ENCODE assay signal across 26 mouse cellular contexts in the genomic region with DNA sequence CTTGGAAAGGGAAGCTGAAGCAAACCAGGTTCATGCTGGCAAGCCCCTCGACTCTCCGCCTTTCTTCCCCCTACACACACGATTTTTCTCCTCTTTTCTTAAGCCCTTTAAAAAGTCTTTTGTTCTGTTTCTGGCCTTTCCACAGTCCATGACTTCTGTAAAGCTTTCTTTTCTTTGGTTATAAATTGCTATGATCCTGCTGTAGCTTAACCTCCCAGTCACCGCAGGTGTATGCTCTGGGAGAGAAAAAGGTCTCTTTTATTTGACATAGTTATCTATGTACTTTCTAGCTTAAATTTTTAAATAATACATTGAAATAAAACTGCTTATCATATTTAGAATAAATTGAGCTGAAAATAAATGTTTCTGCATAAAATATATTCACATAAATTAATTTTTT.
DNase-seq lines count a peak whose midpoint lies in the region; ATAC-seq and TF ChIP-seq lines count a peak whose summit lies in the region.
"Had no signal": no experiment of that assay in that cellular context is flagged by ENCODE, and none has a peak within 500 bp of the region (broad histone marks: within the 10 kb centered on the region; RNA-seq: fewer than 3 reads in every experiment).

No protein-coding gene starts in this region.

- no peaks in the 10 kb centered on the region for H3K4me1 ChIP-seq in forebrain, embryonic 13.5 days
- H3K4me1 ChIP-seq in forebrain, postnatal 0 days (ENCODE audit: insufficient read depth), result no peaks in the 10 kb centered on the region
- H3K4me1 ChIP-seq in midbrain, embryonic 15.5 days, result no peaks in the 10 kb centered on the region
- H3K4me1 ChIP-seq in midbrain, postnatal 0 days (ENCODE audit: insufficient read depth, low read length), result no peaks in the 10 kb centered on the region
- H3K4me1 ChIP-seq: embryonic facial prominence, embryonic 13.5 days; embryonic facial prominence, embryonic 15.5 days; forebrain, embryonic 10.5 days; forebrain, embryonic 12.5 days had no signal

- WGBS in forebrain, embryonic 13.5 days, result 62% methylated on average over 4 of the region's 4 CpGs
- WGBS in forebrain, postnatal 0 days, result 59% methylated on average over 4 of the region's 4 CpGs
- WGBS in midbrain, embryonic 15.5 days, result 54% methylated on average over 4 of the region's 4 CpGs
- WGBS in midbrain, postnatal 0 days, result 54% methylated on average over 4 of the region's 4 CpGs

- no peak for DNase-seq in forebrain, postnatal 0 days
- DNase-seq in midbrain, postnatal 0 days (ENCODE audit: low spot score), result no peak
- DNase-seq in brain, embryonic 14.5 days (ENCODE audit: low read depth), result peak; percentile 58
- DNase-seq: adrenal gland, adult 8-10 months; adrenal gland, postnatal 14 days; adrenal gland, postnatal 36 days; B cell, adult 2 months; cerebellum, adult 11 months; cerebellum, adult 18-20 months; cerebellum, adult 8-10 months; cerebellum, adult 9-11 months; cerebellum, postnatal 14 days; cerebellum, postnatal 36 days; embryo, embryonic 11 days had no signal

- H3K27me3 ChIP-seq in forebrain, embryonic 13.5 days, result no peaks in the 10 kb centered on the region
- no peaks in the 10 kb centered on the region for H3K27me3 ChIP-seq in forebrain, postnatal 0 days (ENCODE audit: insufficient read depth, low read length)
- H3K27me3 ChIP-seq in midbrain, embryonic 15.5 days (replicated peaks), result no peaks in the 10 kb centered on the region
- no peaks in the 10 kb centered on the region for H3K27me3 ChIP-seq in midbrain, postnatal 0 days (ENCODE audit: insufficient read depth, low read length)
- H3K27me3 ChIP-seq: CH12.LX; embryonic facial prominence, embryonic 13.5 days; embryonic facial prominence, embryonic 15.5 days; forebrain, embryonic 12.5 days; Patski had no signal

- no peak overlapping the region for H3K27ac ChIP-seq in forebrain, embryonic 13.5 days
- H3K27ac ChIP-seq in forebrain, postnatal 0 days (ENCODE audit: low read depth, low read length), result no peak overlapping the region
- no peak overlapping the region for H3K27ac ChIP-seq in midbrain, embryonic 15.5 days
- H3K27ac ChIP-seq in midbrain, postnatal 0 days (ENCODE audit: low read depth, low read length), result no peak overlapping the region
- H3K27ac ChIP-seq: embryonic facial prominence, embryonic 13.5 days; embryonic facial prominence, embryonic 15.5 days; forebrain, embryonic 10.5 days; forebrain, embryonic 12.5 days had no signal

- ATAC-seq in forebrain, embryonic 13.5 days, result 0 out of 2 replicates have a peak, but pooled peaks have one; percentile 33
- ATAC-seq in forebrain, postnatal 0 days, result no peak
- peak; percentile 83; the same call in 1 of the 2 replicates for ATAC-seq in midbrain, embryonic 15.5 days (replicated peaks)
- no peak for ATAC-seq in midbrain, postnatal 0 days (ENCODE audit: low FRiP score)
- ATAC-seq: activated CD4-positive, CD25-positive, alpha-beta regulatory T cell, adult 4 months; CD4-positive, CD25-positive, alpha-beta regulatory T cell, adult 4 months; Patski had no signal

- H3K9me3 ChIP-seq in forebrain, embryonic 13.5 days (replicated peaks), result no peaks in the 10 kb centered on the region
- no peaks in the 10 kb centered on the region for H3K9me3 ChIP-seq in forebrain, postnatal 0 days (ENCODE audit: low read length)
- H3K9me3 ChIP-seq in midbrain, embryonic 15.5 days, result no peaks in the 10 kb centered on the region
- H3K9me3 ChIP-seq in midbrain, postnatal 0 days (ENCODE audit: low read length), result no peaks in the 10 kb centered on the region
- H3K9me3 ChIP-seq: embryonic facial prominence, embryonic 13.5 days; embryonic facial prominence, embryonic 15.5 days; forebrain, embryonic 10.5 days; forebrain, embryonic 12.5 days had no signal

- H3K4me2 ChIP-seq in forebrain, embryonic 13.5 days, result no peak overlapping the region
- H3K4me2 ChIP-seq in forebrain, postnatal 0 days (ENCODE audit: low read depth), result no peak overlapping the region
- H3K4me2 ChIP-seq in midbrain, embryonic 15.5 days, result no peak overlapping the region
- no peak overlapping the region for H3K4me2 ChIP-seq in midbrain, postnatal 0 days (ENCODE audit: low read depth, low read length, poor library complexity, severe bottlenecking)
- H3K4me2 ChIP-seq: embryonic facial prominence, embryonic 13.5 days; embryonic facial prominence, embryonic 15.5 days; forebrain, embryonic 12.5 days had no signal

- no peak overlapping the region for H3K4me3 ChIP-seq in forebrain, embryonic 13.5 days
- H3K4me3 ChIP-seq in forebrain, postnatal 0 days (ENCODE audit: low read depth, low read length), result no peak overlapping the region
- no peak overlapping the region for H3K4me3 ChIP-seq in midbrain, embryonic 15.5 days
- no peak overlapping the region for H3K4me3 ChIP-seq in midbrain, postnatal 0 days (ENCODE audit: low read depth, low read length)
- H3K4me3 ChIP-seq: embryonic facial prominence, embryonic 13.5 days; embryonic facial prominence, embryonic 15.5 days; erythroblast, embryonic 14.5 days; forebrain, embryonic 10.5 days; forebrain, embryonic 12.5 days had no signal

- no peak overlapping the region for H3K9ac ChIP-seq in forebrain, embryonic 13.5 days
- no peak overlapping the region for H3K9ac ChIP-seq in forebrain, postnatal 0 days
- no peak overlapping the region for H3K9ac ChIP-seq in midbrain, embryonic 15.5 days
- H3K9ac ChIP-seq in midbrain, postnatal 0 days (replicated peaks; ENCODE audit: low read length, poor library complexity, severe bottlenecking), result no peak overlapping the region
- H3K9ac ChIP-seq: embryonic facial prominence, embryonic 13.5 days; embryonic facial prominence, embryonic 15.5 days; forebrain, embryonic 12.5 days had no signal

- TF ChIP-seq CTCF in forebrain, postnatal 0 days (IDR thresholded peaks at IDR 0.05; ENCODE audit: low read depth), result no peak
- no peak for TF ChIP-seq CTCF in midbrain, postnatal 0 days (IDR thresholded peaks at IDR 0.05)
- TF ChIP-seq CTCF in brain, embryonic 14.5 days (IDR thresholded peaks at IDR 0.05; ENCODE audit: borderline replicate concordance, extremely low read depth, insufficient read depth, insufficient read length), result no peak

- no peak for TF ChIP-seq POLR2A in brain, embryonic 14.5 days (IDR thresholded peaks at IDR 0.05; ENCODE audit: borderline replicate concordance, extremely low read depth, insufficient read depth, insufficient read length, poor library complexity, severe bottlenecking)

- H3K36me3 ChIP-seq in forebrain, embryonic 13.5 days (ENCODE audit: poor library complexity, severe bottlenecking), result no peaks in the 10 kb centered on the region
- H3K36me3 ChIP-seq in forebrain, postnatal 0 days (ENCODE audit: insufficient read depth), result no peaks in the 10 kb centered on the region
- no peaks in the 10 kb centered on the region for H3K36me3 ChIP-seq in midbrain, embryonic 15.5 days (replicated peaks)
- no peaks in the 10 kb centered on the region for H3K36me3 ChIP-seq in midbrain, postnatal 0 days (ENCODE audit: insufficient read depth, low read length)
- H3K36me3 ChIP-seq: embryonic facial prominence, embryonic 13.5 days; embryonic facial prominence, embryonic 15.5 days; forebrain, embryonic 10.5 days; forebrain, embryonic 12.5 days; G1E had no signal

Comparison
In these comparisons a context has a peak if more than half of its experiments do, and no peak if none do; other contexts are left out.
1. ATAC-seq: peak in forebrain, embryonic 13.5 days (single experiment) and midbrain, embryonic 15.5 days (single experiment); none in forebrain, postnatal 0 days (single experiment) and midbrain, postnatal 0 days (single experiment).